Mouse (Mus musculus) small intestine, adult 2 months (tissue): ENCODE results near the gene Msh6.

ENCODE experiments used
- CTCF ChIP-seq: fragments of 200-500 bp; IDR thresholded peaks from 2 replicates; pipeline ENCODE4 v1.5.1; 2012; ENCODE audit warnings: low read depth, mild to moderate bottlenecking, control low read depth, inconsistent platforms, low read length, moderate library complexity, mixed read lengths; ENCODE audit not compliant: insufficient replicate concordance, insufficient read length; ENCODE audit errors: extremely low read depth
- POLR2A ChIP-seq: fragments of 200-500 bp; IDR thresholded peaks from 2 replicates; pipeline ENCODE4 v1.6.1; 2012; ENCODE audit warnings: low read depth, mild to moderate bottlenecking, control low read depth, inconsistent platforms, low read length, moderate library complexity

- TF ChIP-seq CTCF, result no peak
- TF ChIP-seq POLR2A, result no peak
Measured at GRCm38 (mm10) chr17:87976154-87976806, 1.4 kb downstream of the Msh6 start.
